Mouse (Mus musculus) v-Abl transformed pro-B cells (cell line): ENCODE measurements around the gene Gatad1.
"Not testable (repeated sequence)": the region's sequence is repeated elsewhere in the genome, so short reads cannot be mapped to it uniquely, and the experiment has no call there.

Source experiments
- in situ Hi-C, 2 experiments: fragments of 400-800 bp; cut with MboI; formaldehyde crosslinking; loops; one replicate each; pipeline ENCODE4 v1.15.1; 2025; ENCODE audit not compliant: unreplicated experiment in 2 of 2

Gatad1 gene

GRCm38 (mm10) chr5:3657085-3657484 lies at the start of gene Gatad1:
Gene Gatad1, minus strand, starts transcription at chr5:3657185.
- in situ Hi-C loops: no loop called here

- in situ Hi-C loops: loop anchor here in 1 of 2 experiments (10.0 kb wide), 1 partner anchor 157 kb away; the partner anchor contains the start of gene Fam133b
These were observed 45.2 kb upstream of the Gatad1 start for GRCm38 (mm10) chr5:3702180-3702579.

- in situ Hi-C loops: loop anchor here in 1 of 2 experiments (10.0 kb wide), 1 partner anchor 155 kb away; the partner anchor contains the start of gene Fam133b
These were observed 43.0 kb upstream of the Gatad1 start for GRCm38 (mm10) chr5:3700025-3700424.

GRCm38 (mm10) chr5:3696031-3696430 lies 39.0 kb upstream of the Gatad1 start:
- in situ Hi-C loops: no loop called here

GRCm38 (mm10) chr5:3695191-3695590 lies 38.2 kb upstream of the Gatad1 start:
- in situ Hi-C loops: no loop called here

- in situ Hi-C loops: no loop called here
These were observed 36.0 kb upstream of the Gatad1 start for GRCm38 (mm10) chr5:3692956-3693355.

GRCm38 (mm10) chr5:3691283-3691682 lies 34.3 kb upstream of the Gatad1 start:
- in situ Hi-C loops: no loop called here

- in situ Hi-C loops: no loop called here
These were observed 31.3 kb upstream of the Gatad1 start for GRCm38 (mm10) chr5:3688298-3688697.

- in situ Hi-C loops: no loop called here
These were observed 13.1 kb upstream of the Gatad1 start for GRCm38 (mm10) chr5:3669938-3670554.

GRCm38 (mm10) chr5:3666585-3666984 lies 9.6 kb upstream of the Gatad1 start:
- in situ Hi-C loops: no loop called here

GRCm38 (mm10) chr5:3665225-3665624 lies 8.2 kb upstream of the Gatad1 start:
- in situ Hi-C loops: no loop called here

- in situ Hi-C loops: no loop called here
These were observed 3.2 kb downstream of the Gatad1 start for GRCm38 (mm10) chr5:3653801-3654200.

GRCm38 (mm10) chr5:3652903-3653575 lies 3.9 kb downstream of the Gatad1 start:
- in situ Hi-C loops: not testable (repeated sequence)

- in situ Hi-C loops: no loop called here
These were observed 5.4 kb downstream of the Gatad1 start for GRCm38 (mm10) chr5:3651621-3652020.

GRCm38 (mm10) chr5:3650881-3651280 lies 6.1 kb downstream of the Gatad1 start, which contains the start of gene Tmbim7:
Gene Tmbim7, plus strand, starts transcription at chr5:3651181.
- in situ Hi-C loops: no loop called here

- in situ Hi-C loops: loop anchor here (5.0 to 25.0 kb wide), 9 partner anchors 153 to 1266 kb away; partner anchors contain the start of genes Cyp51 (in 2 of the 2), Mterf1b (in 2 of the 2), Ankib1 (in 1 of the 2) and Krit1 (in 1 of the 2)
These were observed 8.2 kb downstream of the Gatad1 start for GRCm38 (mm10) chr5:3648849-3649210.

- in situ Hi-C loops: loop anchor here (5.0 to 25.0 kb wide), 9 partner anchors 154 to 1266 kb away; partner anchors contain the start of genes Cyp51 (in 2 of the 2), Mterf1b (in 2 of the 2), Ankib1 (in 1 of the 2) and Krit1 (in 1 of the 2)
These were observed 8.7 kb downstream of the Gatad1 start for GRCm38 (mm10) chr5:3648206-3648848.

GRCm38 (mm10) chr5:3647708-3648121 lies 9.3 kb downstream of the Gatad1 start:
- in situ Hi-C loops: loop anchor here (5.0 to 25.0 kb wide), 9 partner anchors 155 to 1267 kb away; partner anchors contain the start of genes Cyp51 (in 2 of the 2), Mterf1b (in 2 of the 2), Ankib1 (in 1 of the 2) and Krit1 (in 1 of the 2)

GRCm38 (mm10) chr5:3646991-3647707 lies 9.8 kb downstream of the Gatad1 start:
- in situ Hi-C loops: loop anchor here (5.0 to 25.0 kb wide), 9 partner anchors 155 to 1268 kb away; partner anchors contain the start of genes Cyp51 (in 2 of the 2), Mterf1b (in 2 of the 2), Ankib1 (in 1 of the 2) and Krit1 (in 1 of the 2)

- in situ Hi-C loops: loop anchor here (5.0 to 25.0 kb wide), 9 partner anchors 156 to 1268 kb away; partner anchors contain the start of genes Cyp51 (in 2 of the 2), Mterf1b (in 2 of the 2), Ankib1 (in 1 of the 2) and Krit1 (in 1 of the 2)
These were observed 10.4 kb downstream of the Gatad1 start for GRCm38 (mm10) chr5:3646539-3646938.
